Mouse (Mus musculus): ENCODE measurements around the gene Fam171b. TPM values are rescaled to one million over a fixed set of nuclear protein-coding genes. Genes with fewer than 3 reads are reported as not detected.

Gene Fam171b
- polyA plus RNA-seq, 2 experiments = 0.11 to 0.15 TPM

DNA sequence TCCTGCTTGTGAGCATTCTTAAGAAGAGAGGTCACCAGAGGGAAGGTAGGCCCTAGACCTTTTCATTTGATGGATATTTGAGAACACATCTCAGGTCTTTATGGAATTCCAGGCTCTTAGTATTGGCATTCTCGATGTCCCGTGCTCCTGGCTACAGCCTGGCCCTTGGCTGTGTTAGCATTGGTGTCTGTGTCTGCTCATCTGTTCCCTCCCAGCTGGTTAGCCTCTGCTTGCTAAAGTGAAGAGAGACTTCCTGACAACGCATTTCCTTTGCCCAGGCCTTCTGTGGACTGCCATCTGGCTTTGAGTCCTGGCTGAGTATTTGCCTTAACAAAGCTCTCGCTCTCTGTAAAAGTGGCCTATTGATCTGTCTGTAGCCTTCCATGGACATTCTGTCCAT lies 20.5 kb downstream of the Fam171b start:
- Histone ChIP-seq H3K4me2 (ENCODE audit: low read depth) (no peak overlapping the region), H3K9me3 (ENCODE audit: control insufficient read depth, low read length) (no peaks in the 10 kb centered on the region), H3K4me3 (ENCODE audit: insufficient read depth in 1 of 2, low read depth in 2 of 2, low read length in 2 of 2) (no peak overlapping the region), H3K4me1 (replicated peaks; ENCODE audit: control insufficient read depth in 2 of 2, insufficient read depth in 2 of 2, low read length in 1 of 2) (no peaks in the 10 kb centered on the region), H3K9ac (replicated peaks) (no peak overlapping the region), H3K36me3 (replicated peaks; ENCODE audit: control insufficient read depth, insufficient read depth, low read depth) (no peaks in the 10 kb centered on the region), H3K27me3 (ENCODE audit: control insufficient read depth, insufficient read depth, low read length) (no peaks in the 10 kb centered on the region), H3K27ac (no peak overlapping the region)
- 56% methylated on average over 4 of the region's 4 CpGs for WGBS (ENCODE audit: insufficient replicate concordance)
- ATAC-seq (ENCODE audit: insufficient read depth) = no peak
- DNase-seq (ENCODE audit: low read depth in 3 of 3, low spot score in 3 of 3) = no peak
- TF ChIP-seq CTCF (IDR thresholded peaks at IDR 0.05; ENCODE audit: low read depth) = no peak

DNA sequence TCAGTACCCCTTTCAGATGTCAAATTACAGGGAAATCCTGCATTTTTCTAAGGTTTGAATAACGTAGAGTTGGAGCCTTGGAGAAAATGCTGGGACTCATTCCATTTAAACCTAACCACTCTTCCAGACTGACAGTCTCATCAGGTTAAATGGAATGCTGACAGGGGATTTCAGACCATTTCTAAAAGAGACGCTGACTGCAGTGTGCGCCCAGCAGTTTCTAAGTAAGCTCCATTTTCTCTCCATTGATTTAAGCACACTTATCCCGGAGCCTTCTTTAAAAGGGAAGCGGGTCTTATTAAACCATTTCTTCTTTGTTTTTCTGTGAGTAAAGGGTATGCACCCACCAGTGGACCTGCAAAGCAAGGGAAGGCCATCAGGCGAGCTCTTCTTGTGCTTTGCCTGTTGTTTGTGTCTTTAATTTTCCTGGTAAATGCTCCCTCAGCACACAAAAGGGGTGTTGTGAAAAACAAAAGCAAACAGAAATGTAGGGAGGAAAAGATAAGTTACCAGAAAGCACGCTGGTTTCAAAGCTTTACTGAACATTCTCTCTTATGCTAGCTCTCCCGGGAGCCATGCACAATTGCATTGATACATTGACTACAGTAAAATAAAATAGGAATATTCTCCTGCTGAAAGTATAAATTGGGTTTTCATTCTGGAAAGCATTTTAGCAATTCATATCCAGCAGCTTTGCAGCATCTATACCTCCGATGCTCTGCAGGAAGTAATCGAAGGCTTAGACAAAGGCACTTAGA lies 23.1 kb downstream of the Fam171b start:
- DNase-seq (ENCODE audit: low read depth in 3 of 3, low spot score in 3 of 3) = no peak
- no peak for ATAC-seq (ENCODE audit: insufficient read depth)
- no peak for TF ChIP-seq CTCF (IDR thresholded peaks at IDR 0.05; ENCODE audit: low read depth)
- TF ChIP-seq EP300 (IDR thresholded peaks at IDR 0.05; ENCODE audit: low read depth) = no peak
- 60% methylated on average over 10 of the region's 10 CpGs for WGBS (ENCODE audit: insufficient replicate concordance)
- H3K4me1 ChIP-seq (replicated peaks; ENCODE audit: control insufficient read depth in 2 of 2, insufficient read depth in 2 of 2, low read length in 1 of 2) = no peaks in the 10 kb centered on the region
- no peaks in the 10 kb centered on the region for H3K9me3 ChIP-seq (ENCODE audit: control insufficient read depth, low read length)
- H3K36me3 ChIP-seq (replicated peaks; ENCODE audit: control insufficient read depth, insufficient read depth, low read depth) = no peaks in the 10 kb centered on the region
- H3K4me3 ChIP-seq (ENCODE audit: insufficient read depth in 1 of 2, low read depth in 2 of 2, low read length in 2 of 2) = no peak overlapping the region
- no peaks in the 10 kb centered on the region for H3K27me3 ChIP-seq (ENCODE audit: control insufficient read depth, insufficient read depth, low read length)
- H3K4me2 ChIP-seq (ENCODE audit: low read depth) = no peak overlapping the region
- H3K9ac ChIP-seq (replicated peaks) = no peak overlapping the region
- H3K27ac ChIP-seq = no peak overlapping the region

DNA sequence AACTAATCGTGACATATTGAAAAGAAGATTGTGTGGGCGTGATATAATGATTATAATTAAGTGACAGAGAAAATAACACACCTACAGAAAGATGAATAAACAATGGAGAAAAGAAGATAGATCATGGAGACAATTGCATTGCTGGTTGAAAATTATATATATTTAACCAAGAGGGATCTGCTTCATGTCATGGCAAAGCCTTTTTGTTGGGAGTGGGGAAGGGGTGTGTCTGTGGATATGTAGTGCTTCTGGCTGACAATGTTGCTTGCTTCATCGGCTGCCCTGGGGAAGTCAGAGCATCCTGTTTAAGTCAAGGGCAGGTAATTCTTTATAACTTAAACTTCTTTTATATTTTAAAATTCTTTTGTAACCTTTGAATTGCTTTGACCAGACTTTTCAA lies 36.1 kb downstream of the Fam171b start:
- H3K27ac ChIP-seq = no peak overlapping the region
- TF ChIP-seq CTCF (IDR thresholded peaks at IDR 0.05; ENCODE audit: low read depth) (no peak), EP300 (IDR thresholded peaks at IDR 0.05; ENCODE audit: low read depth) (no peak)
- H3K4me3 ChIP-seq (ENCODE audit: insufficient read depth in 1 of 2, low read depth in 2 of 2, low read length in 2 of 2) = no peak overlapping the region
- H3K9me3 ChIP-seq (ENCODE audit: control insufficient read depth, low read length) = no peaks in the 10 kb centered on the region
- H3K36me3 ChIP-seq (replicated peaks; ENCODE audit: control insufficient read depth, insufficient read depth, low read depth) = no peaks in the 10 kb centered on the region
- WGBS (ENCODE audit: insufficient replicate concordance) = 70% methylated on average over 3 of the region's 3 CpGs
- no peak overlapping the region for H3K4me2 ChIP-seq (ENCODE audit: low read depth)
- ATAC-seq (ENCODE audit: insufficient read depth) = no peak
- H3K9ac ChIP-seq (replicated peaks) = no peak overlapping the region
- no peaks in the 10 kb centered on the region for H3K4me1 ChIP-seq (replicated peaks; ENCODE audit: control insufficient read depth in 2 of 2, insufficient read depth in 2 of 2, low read length in 1 of 2)
- no peaks in the 10 kb centered on the region for H3K27me3 ChIP-seq (ENCODE audit: control insufficient read depth, insufficient read depth, low read length)
- DNase-seq (ENCODE audit: low read depth in 3 of 3, low spot score in 3 of 3) = no peak

DNA sequence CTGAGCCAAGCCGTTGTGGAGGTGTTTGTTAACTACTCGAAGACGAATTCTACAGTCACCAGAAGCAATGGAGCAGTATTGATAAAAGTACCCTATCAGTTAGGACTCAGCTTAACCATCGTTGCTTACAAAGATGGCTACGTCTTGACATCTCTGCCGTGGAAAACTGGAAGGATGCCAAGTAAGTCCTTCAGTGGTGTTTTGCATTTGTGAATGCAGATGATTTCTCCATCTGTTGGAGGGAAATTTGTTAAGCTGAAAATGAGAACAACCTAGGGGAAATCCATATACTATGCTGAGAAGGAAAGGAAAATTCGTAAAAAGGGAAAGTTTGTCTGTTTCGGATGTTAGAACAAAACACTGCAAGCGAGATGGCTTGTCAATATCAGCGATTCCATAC lies 41.0 kb downstream of the Fam171b start:
- 71% methylated on average over 10 of the region's 10 CpGs for WGBS (ENCODE audit: insufficient replicate concordance)
- TF ChIP-seq CTCF (IDR thresholded peaks at IDR 0.05; ENCODE audit: low read depth) (no peak), EP300 (IDR thresholded peaks at IDR 0.05; ENCODE audit: low read depth) (no peak)
- ATAC-seq (ENCODE audit: insufficient read depth) = no peak
- no peaks in the 10 kb centered on the region for H3K27me3 ChIP-seq (ENCODE audit: control insufficient read depth, insufficient read depth, low read length)
- H3K4me2 ChIP-seq (ENCODE audit: low read depth) = no peak overlapping the region
- DNase-seq (ENCODE audit: low read depth in 3 of 3, low spot score in 3 of 3) = no peak
- no peaks in the 10 kb centered on the region for H3K36me3 ChIP-seq (replicated peaks; ENCODE audit: control insufficient read depth, insufficient read depth, low read depth)
- H3K9ac ChIP-seq (replicated peaks) = no peak overlapping the region
- H3K4me3 ChIP-seq (ENCODE audit: insufficient read depth in 1 of 2, low read depth in 2 of 2, low read length in 2 of 2) = no peak overlapping the region
- no peak overlapping the region for H3K27ac ChIP-seq
- H3K9me3 ChIP-seq (ENCODE audit: control insufficient read depth, low read length) = no peaks in the 10 kb centered on the region
- no peaks in the 10 kb centered on the region for H3K4me1 ChIP-seq (replicated peaks; ENCODE audit: control insufficient read depth in 2 of 2, insufficient read depth in 2 of 2, low read length in 1 of 2)

GRCm38 (mm10) chr2:83856236-83856635 lies 43.8 kb downstream of the Fam171b start:
- Histone ChIP-seq H3K4me2 (ENCODE audit: low read depth) (no peak overlapping the region), H3K9ac (replicated peaks) (no peak overlapping the region), H3K27ac (no peak overlapping the region), H3K4me3 (ENCODE audit: insufficient read depth in 1 of 2, low read depth in 2 of 2, low read length in 2 of 2) (no peak overlapping the region), H3K27me3 (ENCODE audit: control insufficient read depth, insufficient read depth, low read length) (no peaks in the 10 kb centered on the region), H3K36me3 (replicated peaks; ENCODE audit: control insufficient read depth, insufficient read depth, low read depth) (no peaks in the 10 kb centered on the region), H3K9me3 (ENCODE audit: control insufficient read depth, low read length) (no peaks in the 10 kb centered on the region), H3K4me1 (replicated peaks; ENCODE audit: control insufficient read depth in 2 of 2, insufficient read depth in 2 of 2, low read length in 1 of 2) (no peaks in the 10 kb centered on the region)
- no peak for TF ChIP-seq CTCF (IDR thresholded peaks at IDR 0.05; ENCODE audit: low read depth)
- no peak for TF ChIP-seq EP300 (IDR thresholded peaks at IDR 0.05; ENCODE audit: low read depth)
- ATAC-seq (ENCODE audit: insufficient read depth) = no peak
- no peak for DNase-seq (ENCODE audit: low read depth in 3 of 3, low spot score in 3 of 3)
- WGBS (ENCODE audit: insufficient replicate concordance) = 27% methylated on average over 4 of the region's 4 CpGs

Data from liver, embryonic 14.5 days (tissue).